Mouse (Mus musculus): ENCODE measurements around the gene Riok1. TPM values are rescaled to one million over a fixed set of nuclear protein-coding genes. Genes with fewer than 3 reads are reported as not detected.

Riok1 gene
- total RNA-seq, 2 experiments from 2014 or later = 29.6 to 31.0 TPM

Small RNAs within 50 kb of the gene (microRNA-seq; reads per million reads assigned to microRNA genes)
- gene Gm27387 = not detected

Other genes with a start within 250 kb of the Riok1 start
- gene Ssr1, start 42.8 kb upstream of the Riok1 start, total RNA-seq (2021) = 100 to 1,000 TPM; 155 to 162 TPM
- 1 to 10 TPM; 1.8 to 6.1 TPM for gene Cage1, start 74 bp downstream of the Riok1 start, total RNA-seq (2021)
- gene Dsp, start 114.3 kb downstream of the Riok1 start, total RNA-seq (2021) = 1 to 10 TPM in 1 of 2 experiments, under 1 TPM in 1; 0.50 to 1.3 TPM
- 10 to 100 TPM; 16.0 to 26.6 TPM for gene Snrnp48, start 167.9 kb downstream of the Riok1 start, total RNA-seq (2021)

All from adrenal gland, postnatal 36 days (tissue).